Mouse (Mus musculus) thymus, adult 2 months (tissue): Measurements from ENCODE around the gene Slc6a16.

Experiments
- CTCF ChIP-seq: fragments of 200-500 bp; IDR thresholded peaks from 2 replicates; pipeline ENCODE4 v1.5.1; 2012; ENCODE audit warnings: mild to moderate bottlenecking, control low read depth, low read length, moderate library complexity, borderline replicate concordance; ENCODE audit not compliant: control insufficient read depth, poor library complexity, insufficient read depth; ENCODE audit errors: extremely low read depth
- POLR2A ChIP-seq: fragments of 200-500 bp; IDR thresholded peaks from 2 replicates; pipeline ENCODE4 v1.6.1; 2012; ENCODE audit warnings: mild to moderate bottlenecking, low read length, control low read depth, moderate library complexity; ENCODE audit not compliant: control insufficient read depth, poor library complexity, insufficient read depth; ENCODE audit errors: extremely low read depth

DNA sequence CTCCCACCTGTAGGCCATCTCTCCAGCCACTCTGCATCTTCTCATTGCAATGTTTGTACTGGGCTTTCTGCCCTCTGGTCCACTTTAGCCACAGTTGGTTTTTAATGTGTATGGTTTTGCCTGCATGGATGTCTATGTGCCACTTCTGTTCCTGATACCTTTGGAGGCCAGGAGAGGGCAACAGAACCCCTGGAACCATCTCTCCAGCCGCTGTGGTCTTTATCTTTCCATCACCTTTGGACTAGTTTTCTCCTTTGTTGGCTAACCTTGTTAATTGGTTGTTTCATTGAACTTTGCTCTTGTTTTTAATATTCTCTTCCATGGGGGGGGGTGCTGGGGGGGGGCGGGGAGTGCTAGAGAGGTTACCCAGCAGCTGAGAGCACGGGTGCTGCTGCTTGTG is 23.5 kb downstream of the Slc6a16 start:
- TF ChIP-seq POLR2A (no peak), CTCF (no peak)
